Mouse (Mus musculus) left cerebral cortex, postnatal 10 days (tissue): ENCODE measurements at regions not wholly inside any gene's neighbourhood (a gene's known extent, or its start where the extent isn't known, plus 50 kb on each side); places are given as distances from the start of the nearest gene placed in this dataset.

Experiments used
- DNase-seq, 2 experiments: peaks; one replicate each; pipeline ENCODE4 v3.0.0; 2021 to 2022; ENCODE audit warnings: low spot score in 2 of 2, mixed read lengths in 1 of 2; ENCODE audit errors: extremely low spot score in 1 of 2
- intact Hi-C: fragments of 180-260 bp; cut with DNase I; formaldehyde crosslinking; loops from one replicate; pipeline ENCODE4 v1.15.1; 2025

DNA sequence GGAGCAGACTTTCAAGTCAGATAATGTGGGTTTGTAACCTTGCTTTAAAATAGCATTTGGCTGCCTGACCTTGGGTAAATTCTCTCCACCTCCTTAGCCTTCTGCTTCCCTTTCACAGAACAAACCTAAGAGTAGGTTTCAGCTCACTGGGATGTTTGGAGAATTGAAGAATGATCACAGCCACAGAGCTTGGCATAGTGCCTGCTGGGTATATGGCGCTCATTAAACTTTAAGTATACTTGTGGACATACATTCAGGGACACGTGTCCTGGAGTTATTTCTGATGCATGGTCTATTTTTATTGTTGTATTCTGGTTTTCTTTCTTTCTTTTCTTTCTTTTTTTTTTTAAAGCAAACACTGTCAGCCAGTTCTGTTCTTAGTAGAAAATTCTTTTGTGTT lies 104.4 kb upstream of the Smim23 start:
- no peak for DNase-seq
- intact Hi-C loops = no loop called here

DNA sequence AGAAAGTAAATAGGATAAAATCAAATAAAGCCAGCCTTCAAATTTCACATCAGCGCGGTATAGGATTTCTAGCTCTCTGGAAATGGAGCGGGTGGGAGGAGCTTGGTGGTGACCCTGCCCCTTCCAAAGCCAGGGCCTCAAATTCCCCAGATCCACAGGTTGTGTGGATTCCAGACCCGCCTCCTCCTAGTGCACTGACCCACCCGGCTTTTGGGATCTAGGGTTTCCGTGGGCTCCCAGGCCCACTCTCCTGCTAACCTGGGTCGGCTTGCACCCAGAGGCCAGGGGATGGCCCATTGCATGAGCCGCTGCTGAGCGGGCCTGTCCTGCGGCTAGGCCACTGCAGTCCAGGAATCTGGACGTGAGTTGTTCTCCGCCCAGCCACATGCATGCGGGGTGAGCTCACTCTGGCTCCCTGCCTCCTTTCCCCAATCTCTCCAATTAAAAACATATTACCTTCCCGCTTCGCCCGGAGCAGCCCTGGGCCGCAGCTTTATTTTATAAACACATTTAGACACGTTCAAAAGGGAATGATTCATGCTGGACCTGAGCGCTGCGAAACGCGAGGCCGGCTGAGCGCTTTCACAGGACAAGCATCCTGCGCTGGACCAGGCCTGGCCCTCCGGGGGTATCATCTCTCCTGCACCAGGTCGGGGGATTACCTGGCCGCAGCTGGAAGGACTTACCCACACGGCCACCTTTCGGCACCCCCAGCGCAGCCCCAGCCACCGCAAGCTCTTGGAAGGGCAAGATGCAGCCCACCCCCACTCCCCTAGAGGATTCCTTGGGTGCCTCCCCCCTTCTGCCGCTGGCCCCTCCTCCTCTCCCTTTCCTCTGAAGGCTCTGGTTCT lies 101.2 kb upstream of the Smim23 start:
- DNase-seq = peak in 1 of 2 experiments; percentile 36
- intact Hi-C loops = no loop called here

DNA sequence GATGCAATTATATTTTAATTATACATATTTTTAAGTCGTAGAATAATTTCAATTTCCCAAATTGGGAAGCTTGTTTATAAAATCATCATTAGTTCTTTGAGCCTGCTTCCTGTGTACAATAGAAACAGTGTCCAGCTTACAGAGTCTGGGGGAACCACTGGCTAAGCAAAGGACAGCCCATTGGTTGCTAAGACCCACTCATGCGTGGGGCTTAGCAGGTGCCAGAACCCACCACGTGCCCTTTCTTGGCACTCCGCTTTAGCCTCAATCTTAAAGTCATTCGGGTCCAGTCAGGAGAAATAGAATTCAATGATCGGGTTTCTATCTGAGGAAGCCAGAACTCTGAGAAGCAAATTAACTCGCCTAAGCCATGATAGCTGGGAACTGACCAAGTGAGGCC lies 100.5 kb upstream of the Smim23 start:
- intact Hi-C loops = no loop called here
- DNase-seq = no peak

DNA sequence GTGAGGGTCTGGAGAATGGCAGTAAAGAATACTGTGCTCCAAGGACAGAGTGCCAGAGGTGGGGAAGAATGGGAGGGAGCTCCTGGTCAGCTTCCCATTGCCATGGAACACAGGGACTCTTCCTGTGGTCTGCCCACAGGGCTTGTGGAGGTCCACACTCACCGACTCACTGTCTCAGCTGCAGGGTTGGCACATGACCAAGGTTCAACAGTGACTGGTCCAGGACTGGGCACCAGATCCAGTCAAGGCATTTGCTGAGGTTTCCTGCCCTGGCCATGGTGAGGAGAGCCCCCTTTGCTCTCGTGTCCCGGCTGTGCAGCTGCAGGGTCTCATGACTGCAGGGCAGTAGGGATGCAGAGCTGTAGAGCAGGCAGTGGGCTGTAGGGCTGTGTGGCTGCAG lies 88.7 kb upstream of the Smim23 start:
- DNase-seq = peak in 1 of 2 experiments; percentile 37
- intact Hi-C loops = no loop called here

- DNase-seq = no peak
- intact Hi-C loops = no loop called here
Observed at GRCm38 (mm10) chr11:32911791-32912190, 87.4 kb upstream of the Smim23 start.

DNA sequence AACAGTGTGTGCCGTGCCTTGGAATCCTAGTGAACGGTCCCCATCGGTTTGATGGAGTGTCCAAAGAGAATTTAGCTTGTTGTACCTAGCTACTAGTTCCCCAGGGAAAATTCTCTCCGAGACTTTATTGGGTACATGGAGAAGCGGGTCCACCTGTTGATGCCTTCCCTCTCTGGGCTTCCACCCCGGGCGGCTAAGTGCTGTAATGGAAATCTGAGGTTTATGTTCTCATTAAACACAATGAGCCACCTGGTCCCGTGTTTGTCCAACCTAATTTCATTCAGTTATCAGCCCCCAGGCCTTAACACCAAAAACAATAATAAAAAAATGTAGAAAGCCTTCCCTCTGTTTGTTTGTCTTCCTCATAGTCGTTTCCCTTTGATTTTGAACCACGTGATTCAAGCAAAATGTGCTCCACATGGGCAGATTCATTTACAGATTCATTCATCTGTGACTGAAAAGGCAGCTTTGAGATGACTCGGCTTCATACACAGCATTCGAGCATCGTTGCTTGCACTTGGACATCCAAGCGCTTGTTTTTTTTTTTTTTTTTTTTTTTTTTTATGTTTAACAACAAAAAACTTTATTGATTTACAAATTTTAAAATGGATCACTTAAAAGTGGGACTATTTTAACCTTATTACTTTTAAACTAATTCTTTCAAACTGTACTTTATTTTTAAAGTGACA lies 84.5 kb upstream of the Smim23 start:
- no peak for DNase-seq
- intact Hi-C loops = no loop called here

GRCm38 (mm10) chr11:32907520-32908233 lies 83.3 kb upstream of the Smim23 start:
- no peak for DNase-seq
- intact Hi-C loops = no loop called here

DNA sequence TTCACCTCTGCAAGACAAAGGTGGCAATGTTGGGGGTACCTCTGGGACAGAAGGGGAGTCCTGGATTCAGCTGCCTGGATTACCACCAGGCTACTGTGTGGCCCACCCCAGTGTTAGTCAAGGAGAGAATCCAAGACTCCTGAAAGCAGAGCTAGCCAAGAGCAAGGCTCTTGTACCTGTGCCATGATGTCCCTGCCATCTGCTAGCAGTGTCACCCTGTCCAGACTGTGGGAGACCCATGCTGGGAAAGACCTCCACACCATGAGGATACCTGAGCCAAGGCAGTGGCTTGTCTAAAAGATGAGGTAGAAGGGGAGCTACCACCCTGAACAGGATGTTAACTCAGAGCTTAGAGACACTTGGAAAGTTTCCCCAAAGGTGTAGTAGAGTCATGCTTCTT lies 79.6 kb upstream of the Smim23 start:
- DNase-seq = no peak
- intact Hi-C loops = no loop called here

DNA sequence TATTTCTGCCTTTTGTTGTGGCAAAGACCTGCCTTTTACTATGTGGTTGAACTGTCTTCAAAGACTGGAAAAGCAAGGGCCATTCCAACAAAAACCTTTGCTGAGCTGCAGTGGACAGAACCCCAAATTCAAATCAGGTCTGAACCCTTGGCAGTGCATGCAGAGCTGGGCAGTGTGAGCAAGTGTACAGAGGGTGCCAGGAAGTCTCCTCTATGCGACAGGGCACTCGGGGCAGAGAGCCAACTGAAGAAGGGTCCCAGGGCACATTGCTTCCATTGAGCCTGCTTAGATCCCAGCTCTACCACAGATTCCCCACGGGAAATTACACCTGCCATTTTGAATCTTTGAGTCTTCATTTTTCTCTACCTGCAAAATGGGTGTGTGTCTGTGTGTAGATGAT lies 79.0 kb upstream of the Smim23 start:
- DNase-seq = peak; percentile 23 to 33
- intact Hi-C loops = no loop called here

DNA sequence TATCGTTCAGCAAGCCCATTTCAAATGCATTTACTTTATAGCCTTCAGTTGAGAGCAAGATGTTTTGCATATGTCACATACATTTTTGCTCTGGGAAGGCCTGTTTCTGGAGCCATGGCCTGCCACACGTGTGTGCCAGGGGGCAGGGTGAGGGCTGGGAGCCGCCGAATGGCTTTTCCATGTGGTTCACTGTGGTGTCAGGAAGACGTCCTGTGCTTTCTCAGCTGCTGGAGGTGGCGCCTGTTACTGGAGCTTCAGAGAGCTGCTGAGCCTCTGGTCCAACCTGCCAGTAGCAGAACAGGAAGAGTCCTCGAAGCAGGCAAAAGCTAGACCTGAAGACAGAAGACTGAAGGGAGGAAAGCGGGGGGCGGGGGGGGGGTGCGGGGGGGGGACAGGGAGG lies 78.5 kb upstream of the Smim23 start:
- no peak for DNase-seq
- intact Hi-C loops = no loop called here

DNA sequence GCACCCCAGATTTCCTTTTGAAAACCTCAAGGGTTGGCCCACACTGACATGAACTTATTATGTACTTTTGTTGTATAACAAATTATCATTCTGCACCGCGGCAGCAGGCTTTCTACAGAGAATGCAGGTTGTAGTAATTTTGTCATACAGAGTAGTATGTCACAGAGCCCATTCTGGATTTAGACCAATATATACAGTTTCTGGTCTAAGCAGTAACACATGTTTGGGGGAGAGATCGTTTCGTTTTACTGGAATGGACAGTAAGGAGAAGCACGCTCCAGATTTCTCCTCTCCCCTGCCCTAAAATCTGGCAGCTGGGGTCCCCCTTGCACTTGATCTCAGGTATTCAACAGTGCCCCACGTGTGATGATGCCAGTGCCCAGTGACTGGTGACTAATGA lies 76.0 kb upstream of the Smim23 start:
- intact Hi-C loops = no loop called here
- no peak for DNase-seq

GRCm38 (mm10) chr11:32899604-32900216 lies 75.3 kb upstream of the Smim23 start:
- intact Hi-C loops = no loop called here

GRCm38 (mm10) chr11:32895400-32895799 lies 71.0 kb upstream of the Smim23 start:
- DNase-seq = no peak
- intact Hi-C loops = no loop called here

More at GRCm38 (mm10) chr11:32899604-32900216, 75.3 kb upstream of the Smim23 start:
- no peak for DNase-seq

GRCm38 (mm10) chr11:32893146-32893903 lies 68.9 kb upstream of the Smim23 start:
- intact Hi-C loops = no loop called here

DNA sequence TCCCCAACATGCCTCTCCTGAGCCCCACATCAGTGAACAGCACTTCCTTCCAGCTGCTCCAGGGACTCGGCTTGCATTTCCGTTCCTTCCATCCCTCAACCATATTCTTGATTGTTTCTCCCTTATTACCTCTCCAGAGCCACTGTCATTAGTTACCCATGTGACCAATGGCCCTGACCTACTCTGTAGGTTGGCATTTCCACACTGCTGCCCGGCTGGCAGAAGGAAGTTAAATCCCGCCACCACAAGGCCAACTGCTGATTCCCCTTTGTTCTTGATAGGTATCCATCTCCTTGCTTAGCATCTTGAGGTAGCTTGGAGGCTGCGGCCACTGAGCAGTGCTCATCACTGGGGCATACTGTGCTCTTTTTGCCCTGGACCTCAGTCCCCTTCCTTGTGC lies 68.1 kb upstream of the Smim23 start:
- intact Hi-C loops = no loop called here
- no peak for DNase-seq

More at GRCm38 (mm10) chr11:32893146-32893903, 68.9 kb upstream of the Smim23 start:
- no peak for DNase-seq

DNA sequence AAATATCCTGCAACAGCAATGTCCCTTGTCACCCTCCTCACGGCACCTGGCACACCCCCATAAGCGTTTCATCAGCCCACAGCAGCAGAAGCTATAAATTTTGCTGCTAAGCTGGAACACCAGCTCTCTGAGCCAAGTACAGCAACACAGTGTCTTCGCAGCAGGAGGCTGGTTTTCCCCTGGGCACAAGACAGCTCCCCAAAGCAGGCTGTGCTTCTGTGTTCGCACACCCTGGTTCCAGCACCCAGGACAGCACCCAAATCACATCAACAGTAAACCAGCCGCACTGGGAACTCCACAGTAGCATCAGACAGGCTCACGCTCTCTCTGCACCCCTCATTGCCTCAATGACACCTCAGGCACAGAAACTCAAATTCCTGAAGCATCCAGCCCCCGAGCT lies 64.8 kb upstream of the Smim23 start:
- DNase-seq = no peak
- intact Hi-C loops = no loop called here

DNA sequence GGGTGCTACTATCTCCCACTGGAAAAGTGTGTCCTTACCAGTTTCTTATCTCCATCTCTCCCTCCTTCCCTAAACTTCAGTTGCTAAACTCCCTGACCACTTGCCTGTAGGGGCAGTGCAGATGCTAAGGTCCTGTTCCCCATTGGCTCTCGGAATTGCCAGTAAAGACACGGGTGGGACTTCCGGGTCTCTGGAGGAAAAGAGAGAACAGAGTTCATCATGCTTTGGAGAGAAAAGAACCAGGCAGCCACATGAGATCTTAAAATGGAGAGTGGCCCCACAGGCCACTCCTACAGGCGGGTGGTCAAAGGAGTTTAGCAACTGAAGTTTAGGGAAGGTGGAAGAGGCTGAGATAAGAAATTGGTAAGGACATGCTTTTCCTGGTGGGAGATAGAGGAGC lies 60.3 kb upstream of the Smim23 start:
- DNase-seq = no peak
- intact Hi-C loops = no loop called here

DNA sequence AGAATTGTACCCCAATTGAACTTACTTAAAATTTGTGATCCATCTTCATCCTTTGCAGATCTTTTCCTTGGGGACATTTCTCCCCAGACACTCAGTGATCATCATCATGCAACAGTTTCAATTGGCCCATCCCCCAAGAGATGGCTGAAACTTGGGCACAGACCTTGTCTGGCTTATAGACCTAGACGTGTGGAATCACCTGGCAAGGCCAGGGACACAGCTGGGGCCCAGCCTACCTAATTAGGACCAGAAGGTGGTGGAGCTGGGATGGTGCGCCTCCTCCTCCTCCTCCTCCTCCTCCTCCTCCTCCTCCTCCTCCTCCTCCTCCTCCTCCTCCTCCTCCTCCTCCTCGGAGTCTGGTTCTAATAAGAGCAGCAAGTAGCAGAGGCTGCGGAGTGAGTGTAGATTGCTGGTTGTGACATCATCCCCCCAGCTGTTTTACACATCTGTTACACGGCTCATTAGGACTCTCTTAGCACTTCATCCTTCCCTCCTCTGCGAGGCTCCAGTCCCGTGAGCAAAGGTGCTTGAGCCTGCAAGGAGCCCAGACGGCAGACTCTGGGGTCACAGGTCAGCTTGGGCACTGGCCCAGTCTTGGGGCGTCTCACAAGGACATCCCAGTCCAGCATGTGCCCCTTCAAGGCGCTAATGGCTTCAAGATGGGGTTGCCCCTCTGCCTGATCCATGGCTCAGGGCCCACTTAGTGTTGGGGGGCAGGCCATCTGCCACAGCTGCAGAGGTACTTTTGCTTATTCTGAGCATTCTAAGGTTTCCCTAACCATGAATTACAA lies 58.9 kb upstream of the Smim23 start:
- intact Hi-C loops = no loop called here

More for the DNA sequence above, 58.9 kb upstream of the Smim23 start:
- no peak for DNase-seq
